Mouse (Mus musculus): Measurements from ENCODE around the gene Cacna2d3. TPM values are rescaled to one million over a fixed set of nuclear protein-coding genes. Genes with fewer than 3 reads are reported as not detected.

Cacna2d3 gene
- total and polyA plus RNA-seq, 3 experiments: not detected

DNA sequence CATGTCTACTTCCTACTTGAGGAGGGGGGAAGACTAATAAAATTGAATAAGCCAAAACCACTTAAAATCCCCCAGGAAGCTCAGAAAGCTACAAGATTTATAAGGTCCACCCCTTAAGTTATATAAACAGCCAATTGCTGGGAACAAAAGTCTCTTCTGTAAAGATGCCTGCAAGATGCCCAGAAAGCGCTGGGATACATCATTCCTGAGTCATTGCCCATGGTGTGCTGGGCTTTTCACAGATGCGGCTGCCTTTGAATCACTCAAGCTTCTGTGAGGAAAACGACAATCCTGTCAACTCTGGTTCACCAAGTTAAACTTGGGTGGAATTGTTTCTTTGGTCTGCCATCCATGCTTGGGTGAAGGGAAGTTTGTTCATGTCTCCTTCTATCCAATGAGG lies 165.5 kb downstream of the Cacna2d3 start:
- Histone ChIP-seq H3K36me3 (replicated peaks in 1 of 2; ENCODE audit: control insufficient read depth in 1 of 2, insufficient read depth in 1 of 2, low read length in 1 of 2) (no peaks in the 10 kb centered on the region), H3K4me3 (replicated peaks in 1 of 3; ENCODE audit: low read depth in 2 of 3, low read length in 2 of 3, poor library complexity in 1 of 3) (no peak overlapping the region), H3K4me1 (ENCODE audit: control insufficient read depth in 1 of 2, insufficient read depth in 2 of 2) (no peaks in the 10 kb centered on the region), H3K79me2 (replicated peaks; ENCODE audit: control insufficient read depth, extremely low read depth, insufficient read depth, poor library complexity, severe bottlenecking) (no peaks in the 10 kb centered on the region), H3K9me3 (replicated peaks; ENCODE audit: low read length) (no peaks in the 10 kb centered on the region), H3K9ac (ENCODE audit: insufficient read depth, low read depth) (no peak overlapping the region), H3K27me3 (replicated peaks) (peaks cover 37% of the 10 kb centered on the region), H3K27ac (ENCODE audit: insufficient read depth, low read depth) (no peak overlapping the region), H3K4me2 (ENCODE audit: insufficient read depth, low read depth, poor library complexity, severe bottlenecking) (no peak overlapping the region)
- dilution Hi-C loops (cut with MboI; ENCODE audit: extremely low pct_ligation_motif_present, extremely low pct_unique_long_range_greater_than_20kb, low sequenced_read_pairs): no loop called here
- in situ Hi-C loops (cut with MboI; ENCODE audit: low pct_ligation_motif_present, low pct_unique_long_range_greater_than_20kb, low sequenced_read_pairs): no loop called here
- no peak for DNase-seq (ENCODE audit: extremely low read depth)
- TF ChIP-seq NRF1 (IDR thresholded peaks at IDR 0.05; ENCODE audit: low read depth, low read length) (no peak), UBTF (IDR thresholded peaks at IDR 0.05; ENCODE audit: low read depth, low read length) (no peak), JUND (conservative IDR thresholded peaks at IDR 0.05; ENCODE audit: low read depth, low read length) (no peak), SIN3A (IDR thresholded peaks at IDR 0.05; ENCODE audit: low read length) (no peak), MAX (IDR thresholded peaks at IDR 0.05; ENCODE audit: low read length) (no peak), ZC3H11A (IDR thresholded peaks at IDR 0.05; ENCODE audit: low read depth, low read length) (no peak), TCF12 (IDR thresholded peaks at IDR 0.05; ENCODE audit: low read depth, low read length) (no peak), POLR2AphosphoS2 (IDR thresholded peaks at IDR 0.05; ENCODE audit: low read depth, low read length) (no peak), MXI1 (IDR thresholded peaks at IDR 0.05; ENCODE audit: low read depth, low read length) (no peak), MEF2A (IDR thresholded peaks at IDR 0.05; ENCODE audit: borderline replicate concordance, low read depth, low read length) (no peak), POLR2A (IDR thresholded peaks at IDR 0.05; ENCODE audit: low read depth, low read length) (no peak), TBP (conservative IDR thresholded peaks at IDR 0.05; ENCODE audit: low read depth, low read length) (no peak), CHD1 (IDR thresholded peaks at IDR 0.05; ENCODE audit: low read depth, low read length) (no peak), ZKSCAN1 (IDR thresholded peaks at IDR 0.05; ENCODE audit: borderline replicate concordance, low read depth, low read length) (no peak), ETS1 (conservative IDR thresholded peaks at IDR 0.05; ENCODE audit: low read depth, low read length) (no peak), E2F4 (IDR thresholded peaks at IDR 0.05; ENCODE audit: insufficient replicate concordance, low read depth, low read length) (no peak)

DNA sequence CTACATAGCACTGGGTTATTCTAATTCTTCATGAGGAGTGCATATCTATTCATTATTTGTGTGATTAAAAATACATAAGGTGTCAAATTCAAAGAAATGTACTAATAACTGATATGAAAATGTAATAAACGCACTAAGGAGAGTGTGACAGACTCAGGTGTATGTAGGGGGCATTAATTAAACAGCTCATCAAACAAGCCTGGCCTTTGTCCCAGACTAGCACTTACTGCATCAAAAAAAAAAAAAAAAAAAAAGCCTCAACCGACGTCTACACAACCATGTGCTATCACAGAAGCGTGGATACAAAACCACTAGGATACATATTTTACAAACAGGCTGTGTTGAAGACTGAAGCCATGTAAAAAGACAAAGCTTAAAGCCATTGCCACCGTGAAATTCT lies 169.2 kb downstream of the Cacna2d3 start:
- TF ChIP-seq CHD2 (IDR thresholded peaks at IDR 0.05; ENCODE audit: low read length) (no peak), USF1 (IDR thresholded peaks at IDR 0.05; ENCODE audit: low read depth, low read length) (no peak), POLR2A (IDR thresholded peaks at IDR 0.05; ENCODE audit: low read depth, low read length) (no peak), JUN (IDR thresholded peaks at IDR 0.05; ENCODE audit: insufficient read depth, low read depth, low read length) (no peak), IRF4 (IDR thresholded peaks at IDR 0.05; ENCODE audit: low read depth, low read length) (no peak), EP300 (IDR thresholded peaks at IDR 0.05; ENCODE audit: low read length) (no peak), TCF12 (IDR thresholded peaks at IDR 0.05; ENCODE audit: low read depth, low read length) (no peak), GABPA (IDR thresholded peaks at IDR 0.05; ENCODE audit: insufficient replicate concordance, low read depth, low read length) (no peak), MAFK (IDR thresholded peaks at IDR 0.05; ENCODE audit: insufficient replicate concordance, low read length) (no peak), MAZ (IDR thresholded peaks at IDR 0.05; ENCODE audit: low read depth, low read length) (no peak), TBP (conservative IDR thresholded peaks at IDR 0.05; ENCODE audit: low read depth, low read length) (no peak), MXI1 (IDR thresholded peaks at IDR 0.05; ENCODE audit: low read depth, low read length) (no peak), USF2 (conservative IDR thresholded peaks at IDR 0.05; ENCODE audit: low read depth, low read length) (no peak), HCFC1 (IDR thresholded peaks at IDR 0.05; ENCODE audit: low read depth, low read length) (no peak)
- no peak overlapping the region for H3K4me2 ChIP-seq (ENCODE audit: insufficient read depth, low read depth, poor library complexity, severe bottlenecking)
- no peaks in the 10 kb centered on the region for H3K9me3 ChIP-seq (replicated peaks; ENCODE audit: low read length)
- in situ Hi-C loops (cut with MboI; ENCODE audit: low pct_ligation_motif_present, low pct_unique_long_range_greater_than_20kb, low sequenced_read_pairs) (no loop called here), dilution Hi-C loops (cut with MboI; ENCODE audit: extremely low pct_ligation_motif_present, extremely low pct_unique_long_range_greater_than_20kb, low sequenced_read_pairs) (no loop called here)
- no peaks in the 10 kb centered on the region for H3K4me1 ChIP-seq (ENCODE audit: control insufficient read depth in 1 of 2, insufficient read depth in 2 of 2)
- DNase-seq (ENCODE audit: extremely low read depth): no peak
- H3K9ac ChIP-seq (ENCODE audit: insufficient read depth, low read depth): no peak overlapping the region
- H3K79me2 ChIP-seq (replicated peaks; ENCODE audit: control insufficient read depth, extremely low read depth, insufficient read depth, poor library complexity, severe bottlenecking): no peaks in the 10 kb centered on the region
- H3K27ac ChIP-seq (ENCODE audit: insufficient read depth, low read depth): no peak overlapping the region
- H3K27me3 ChIP-seq (replicated peaks): peaks cover 23% of the 10 kb centered on the region
- no peak overlapping the region for H3K4me3 ChIP-seq (replicated peaks in 1 of 3; ENCODE audit: low read depth in 2 of 3, low read length in 2 of 3, poor library complexity in 1 of 3)
- no peaks in the 10 kb centered on the region for H3K36me3 ChIP-seq (replicated peaks in 1 of 2; ENCODE audit: control insufficient read depth in 1 of 2, insufficient read depth in 1 of 2, low read length in 1 of 2)

Measured in CH12.LX (cell line).